Mouse (Mus musculus): ENCODE data around the gene Igf1r.

The Igf1r gene

GRCm38 (mm10) chr7:67952777-67953700 lies at the start of gene Igf1r:
Gene Igf1r, plus strand, starts transcription at chr7:67952827.
- peak; percentile 57 for DNase-seq (ENCODE audit: low spot score)

GRCm38 (mm10) chr7:67906358-67906757 lies 46.3 kb upstream of the Igf1r start:
- DNase-seq (ENCODE audit: low spot score): no peak

- DNase-seq (ENCODE audit: low spot score): no peak
Observed at GRCm38 (mm10) chr7:67907786-67908400, 44.7 kb upstream of the Igf1r start.

- no peak for DNase-seq (ENCODE audit: low spot score)
Observed at GRCm38 (mm10) chr7:67910528-67910927, 42.1 kb upstream of the Igf1r start.

DNA sequence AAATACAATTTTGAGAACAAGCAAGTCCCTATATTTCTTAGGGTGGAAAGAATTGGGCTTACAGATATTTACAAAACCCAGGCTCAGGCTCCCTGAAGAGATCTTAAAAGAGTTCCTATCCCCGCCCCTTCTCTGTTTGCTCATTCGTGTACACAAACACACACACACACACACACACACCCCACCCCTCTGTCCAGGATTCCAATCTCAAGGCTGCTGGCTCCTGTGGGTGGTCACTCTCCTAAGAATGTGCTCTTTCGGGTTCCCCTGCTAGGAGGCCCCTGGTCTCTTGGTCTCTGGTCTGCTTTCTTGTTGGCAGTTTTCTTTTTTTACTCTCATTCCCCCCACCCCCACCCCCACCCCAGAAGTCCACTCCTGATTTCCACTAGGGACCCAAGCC lies 41.7 kb upstream of the Igf1r start:
- no peak for DNase-seq (ENCODE audit: low spot score)

DNA sequence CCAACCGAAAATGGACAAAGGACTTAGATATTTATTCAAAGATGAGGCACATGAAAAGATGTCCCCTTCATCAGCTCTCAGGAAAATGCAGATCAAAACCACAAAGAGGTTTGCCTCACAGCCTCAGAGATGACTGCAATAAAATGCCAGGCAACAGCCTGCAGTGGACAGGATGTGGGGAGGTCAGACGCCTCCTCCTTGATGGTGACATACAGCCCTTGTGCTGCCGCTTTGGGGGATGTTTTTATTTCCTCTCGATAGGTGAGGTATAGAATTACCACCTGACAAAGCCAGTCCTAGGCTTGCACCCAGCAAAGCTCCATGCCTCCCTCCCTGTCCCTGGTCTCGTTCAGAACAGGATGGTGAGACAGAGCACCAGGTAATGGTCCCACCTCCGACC lies 40.8 kb upstream of the Igf1r start:
- no peak for DNase-seq (ENCODE audit: low spot score)

- no peak for DNase-seq (ENCODE audit: low spot score)
Observed at GRCm38 (mm10) chr7:67916960-67917359, 35.7 kb upstream of the Igf1r start.

GRCm38 (mm10) chr7:67917753-67918152 lies 34.9 kb upstream of the Igf1r start:
- no peak for DNase-seq (ENCODE audit: low spot score)

DNA sequence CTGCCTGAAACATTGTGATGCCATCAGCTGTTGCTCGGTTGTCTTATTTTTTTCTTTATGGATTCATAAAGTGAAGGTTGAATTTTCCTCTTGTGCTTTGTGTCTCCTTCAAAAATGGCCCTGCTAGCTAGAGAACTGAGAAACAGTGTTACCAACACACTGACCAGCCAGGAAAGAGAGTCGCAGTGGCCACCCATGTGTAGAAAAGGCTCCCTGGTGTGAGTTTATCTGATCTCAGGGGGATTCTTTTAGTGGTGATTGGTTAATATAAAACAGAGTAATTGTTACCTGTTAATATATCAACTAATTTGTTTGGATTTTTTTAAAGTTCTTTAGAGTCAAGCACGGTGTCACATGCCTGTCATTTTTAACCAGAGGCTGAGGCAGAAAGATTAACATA lies 33.2 kb upstream of the Igf1r start:
- DNase-seq (ENCODE audit: low spot score): no peak

DNA sequence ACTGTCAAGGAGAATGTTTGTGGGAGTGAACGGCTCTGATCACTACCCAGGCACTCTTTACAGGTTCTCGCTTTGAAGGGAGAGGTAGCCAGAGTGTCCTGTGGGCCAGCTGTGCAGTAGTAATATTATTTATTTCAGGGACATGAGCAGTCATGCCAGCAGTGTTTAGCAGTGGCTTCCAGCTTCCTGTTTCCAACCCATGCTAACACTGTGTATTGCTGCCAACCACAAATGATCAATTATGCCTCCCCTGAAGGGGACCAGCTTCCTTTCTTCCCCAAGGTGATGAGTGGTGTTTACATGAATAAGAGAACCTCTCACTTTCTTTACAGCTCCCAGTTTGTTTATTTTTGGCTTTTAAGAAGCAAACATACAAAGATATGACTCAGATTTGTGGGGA lies 28.4 kb upstream of the Igf1r start:
- DNase-seq (ENCODE audit: low spot score): no peak

- no peak for DNase-seq (ENCODE audit: low spot score)
Observed at GRCm38 (mm10) chr7:67930132-67930531, 22.5 kb upstream of the Igf1r start.

DNA sequence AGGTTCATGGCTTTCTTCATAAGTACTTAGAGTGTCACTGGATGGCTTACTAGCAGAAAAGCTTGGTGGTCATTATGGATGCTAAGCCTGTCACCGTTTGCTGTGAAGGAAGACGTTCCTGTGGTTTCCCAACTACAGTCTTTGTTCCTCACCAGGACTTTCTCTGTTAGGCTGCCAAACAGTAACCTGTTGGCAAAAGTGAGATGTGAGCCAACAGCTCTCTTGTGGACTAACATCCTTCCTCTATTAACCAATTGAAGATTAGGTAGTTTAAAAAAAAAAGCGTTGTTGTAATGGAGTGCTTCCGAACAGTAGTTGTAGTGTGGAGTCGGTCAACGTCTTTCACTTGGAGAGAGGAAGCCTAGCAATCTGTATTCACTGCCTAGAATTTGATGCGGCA lies 15.8 kb upstream of the Igf1r start:
- DNase-seq (ENCODE audit: low spot score): no peak

DNA sequence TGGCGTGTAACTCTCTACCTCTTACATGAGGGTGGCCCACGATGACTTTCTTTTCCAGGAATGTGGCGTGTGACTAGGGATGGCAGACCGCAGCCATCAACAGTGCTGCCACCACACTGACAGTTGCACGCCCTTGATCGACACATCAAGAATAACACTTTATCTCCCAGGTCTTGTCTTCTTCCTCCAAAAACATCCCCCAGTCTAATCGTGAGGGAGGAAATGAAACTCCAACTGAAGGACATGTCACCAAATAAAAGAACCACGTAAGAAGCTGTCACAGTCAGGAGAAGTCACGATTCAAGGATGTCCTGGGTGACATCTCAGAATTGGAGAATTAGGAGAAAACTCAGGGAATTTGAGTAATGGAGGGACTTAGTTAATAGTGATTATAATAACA lies 8.8 kb upstream of the Igf1r start:
- no peak for DNase-seq (ENCODE audit: low spot score)

DNA sequence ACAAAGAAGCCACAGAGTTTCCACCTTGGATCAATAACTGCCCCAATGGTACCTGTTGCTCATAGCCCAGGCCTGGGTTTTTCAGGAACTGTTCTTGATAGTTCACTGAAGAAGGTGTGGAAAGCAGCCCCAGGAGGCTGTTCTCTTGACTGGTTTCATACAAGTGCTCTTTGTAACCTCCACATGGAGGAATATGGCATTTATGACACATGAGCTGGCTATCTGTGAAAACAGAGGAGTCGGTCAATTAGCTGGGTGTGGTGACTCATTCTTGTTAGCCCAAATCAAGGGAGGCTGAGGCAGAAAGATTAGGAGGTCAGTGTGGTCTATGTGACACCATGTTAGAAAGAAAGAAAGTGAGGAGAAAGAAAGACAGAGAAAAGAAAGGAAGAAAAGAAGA lies 5.7 kb upstream of the Igf1r start:
- no peak for DNase-seq (ENCODE audit: low spot score)

DNA sequence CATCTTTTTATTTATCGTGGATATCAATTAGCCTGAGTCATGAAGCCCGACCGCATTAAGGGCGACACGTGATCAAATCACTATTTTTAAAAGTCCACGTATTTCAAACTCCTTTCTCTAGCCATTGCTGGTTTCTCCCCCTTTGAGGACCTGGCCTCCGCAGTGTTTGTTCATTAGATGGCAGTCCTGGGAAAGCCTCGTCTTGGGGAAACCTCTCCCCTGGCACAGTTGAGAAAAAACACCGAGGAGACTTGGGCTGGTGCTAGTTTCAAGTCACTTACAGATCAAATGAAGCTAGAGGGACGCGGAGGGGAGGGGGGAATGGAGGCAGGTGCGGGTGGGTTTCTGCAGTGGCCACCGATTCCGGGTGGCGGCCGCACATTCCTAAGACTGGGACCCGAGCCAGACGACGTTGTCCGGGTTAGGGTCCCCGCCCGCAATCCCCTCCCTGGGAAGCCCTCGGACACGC lies 2.2 kb upstream of the Igf1r start:
- DNase-seq (ENCODE audit: low spot score): no peak

- peak; percentile 87 for DNase-seq (ENCODE audit: low spot score)
Observed at GRCm38 (mm10) chr7:67950815-67951531, 1.7 kb upstream of the Igf1r start.

- DNase-seq (ENCODE audit: low spot score): peak; percentile 98
Observed at GRCm38 (mm10) chr7:67951532-67952035, 1.0 kb upstream of the Igf1r start.

GRCm38 (mm10) chr7:67952036-67952681 lies 468 bp upstream of the Igf1r start:
- DNase-seq (ENCODE audit: low spot score): peak; percentile 84

GRCm38 (mm10) chr7:67953764-67954242 lies 1.2 kb downstream of the Igf1r start:
- DNase-seq (ENCODE audit: low spot score): peak; percentile 68

- no peak for DNase-seq (ENCODE audit: low spot score)
Observed at GRCm38 (mm10) chr7:67954591-67955185, 2.1 kb downstream of the Igf1r start.

- no peak for DNase-seq (ENCODE audit: low spot score)
Observed at GRCm38 (mm10) chr7:67955276-67955675, 2.6 kb downstream of the Igf1r start.

Measured in ovary, postnatal 36 days (tissue).